Mouse (Mus musculus): ENCODE results near the gene Slc25a45. TPM values are rescaled to one million over a fixed set of nuclear protein-coding genes. Genes with fewer than 3 reads are reported as not detected.

Gene Slc25a45
- 10 to 100 TPM in 1 of 2 experiments, 1 to 10 TPM in 1; 4.9 to 19.0 TPM for total RNA-seq (2021)
- long read RNA-seq, experiment 1, partial matches to known transcripts = 0 of 4 reads
- long read RNA-seq, experiment 1, other reads (novel, unspliced or antisense) = 0 of 4 reads
- long read RNA-seq, experiment 2, transcript Slc25a45-201 (6 exons, 2,480 nt) = major isoform, 21 of 40 reads
- long read RNA-seq, experiment 2, partial matches to known transcripts = 13 of 40 reads
- long read RNA-seq, experiment 2, other reads (novel, unspliced or antisense) = 3 of 40 reads

DNA sequence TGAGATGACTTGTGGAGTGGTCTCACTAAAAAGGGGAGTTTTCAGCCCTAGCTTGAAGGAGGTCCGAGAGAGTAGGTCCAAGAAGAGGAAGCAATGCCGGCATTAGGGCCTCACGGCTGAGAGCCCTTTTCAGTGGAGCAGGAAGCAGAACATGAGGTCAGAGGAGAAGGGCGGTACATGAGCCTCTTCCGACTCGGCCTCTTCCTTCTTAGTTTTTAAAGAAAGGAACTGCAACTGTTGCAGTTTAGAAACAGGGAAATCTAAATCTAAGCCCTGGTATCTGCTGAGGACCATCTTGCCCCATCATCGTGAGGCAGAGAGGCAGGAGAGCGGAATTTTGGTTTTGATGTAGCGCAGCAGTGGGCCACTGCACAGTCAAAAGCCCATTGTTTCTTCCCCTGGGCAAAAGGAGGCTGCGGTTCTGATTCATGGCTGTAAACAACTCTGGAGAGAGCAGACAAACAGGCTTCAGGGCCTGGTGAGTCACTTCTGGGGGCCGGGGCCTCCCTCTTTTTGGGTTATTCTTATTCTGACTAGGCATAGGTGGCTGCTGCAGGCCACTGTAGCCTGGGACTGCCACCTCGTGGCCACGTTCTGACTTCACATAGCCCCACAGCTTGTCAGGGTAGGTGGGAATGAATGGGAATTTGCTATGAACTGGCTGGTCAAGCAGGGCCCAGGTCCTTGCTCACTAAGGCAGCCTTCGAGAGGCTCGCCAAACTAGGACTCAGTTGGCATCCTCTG lies at the start of gene Slc25a45:
Slc25a45 (plus strand) TSS at position 191 of the 744 bp plus-strand sequence.
- peak; percentile 69 to 72 for DNase-seq (ENCODE audit: low spot score in 2 of 2)

DNA sequence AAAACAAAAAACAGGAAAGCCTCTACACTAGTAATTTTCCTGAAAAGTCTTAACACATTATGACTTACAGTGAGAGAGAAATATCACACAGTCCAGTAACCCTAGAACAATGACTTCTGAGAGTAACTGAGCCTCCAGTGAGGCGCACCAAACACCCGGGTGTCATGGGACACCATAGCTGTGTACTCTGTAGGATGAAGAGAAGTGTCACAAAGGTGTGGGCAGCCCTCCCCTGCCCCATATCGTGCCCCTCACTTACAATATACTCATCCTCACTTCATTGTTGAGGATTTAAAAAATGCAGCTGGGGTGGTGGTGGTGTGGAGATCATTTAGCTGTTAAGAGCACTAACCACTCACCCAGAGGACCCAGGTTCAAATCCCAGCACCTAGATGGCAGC lies 49.5 kb upstream of the Slc25a45 start:
- DNase-seq (ENCODE audit: low spot score in 2 of 2) = no peak

DNA sequence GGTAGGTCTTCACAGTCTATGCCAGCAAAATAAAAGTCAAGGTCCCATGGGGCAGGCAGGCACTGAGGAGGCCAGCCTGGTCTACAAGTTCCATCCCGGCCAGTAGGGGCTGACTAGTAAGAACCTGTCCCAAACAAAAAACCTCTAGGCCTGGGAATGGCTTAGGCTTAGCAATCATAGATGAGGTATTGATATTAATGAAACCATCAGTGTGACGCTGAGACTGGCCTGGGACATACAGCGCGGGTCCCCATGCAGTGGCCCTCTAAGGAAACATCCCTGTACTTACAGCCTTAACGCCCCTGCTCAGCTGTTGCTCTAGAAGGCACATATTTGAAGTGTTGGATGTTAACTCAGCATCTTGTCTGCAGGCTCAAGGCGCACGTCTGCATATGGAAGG lies 48.7 kb upstream of the Slc25a45 start:
- DNase-seq (ENCODE audit: low spot score in 2 of 2) = no peak

DNA sequence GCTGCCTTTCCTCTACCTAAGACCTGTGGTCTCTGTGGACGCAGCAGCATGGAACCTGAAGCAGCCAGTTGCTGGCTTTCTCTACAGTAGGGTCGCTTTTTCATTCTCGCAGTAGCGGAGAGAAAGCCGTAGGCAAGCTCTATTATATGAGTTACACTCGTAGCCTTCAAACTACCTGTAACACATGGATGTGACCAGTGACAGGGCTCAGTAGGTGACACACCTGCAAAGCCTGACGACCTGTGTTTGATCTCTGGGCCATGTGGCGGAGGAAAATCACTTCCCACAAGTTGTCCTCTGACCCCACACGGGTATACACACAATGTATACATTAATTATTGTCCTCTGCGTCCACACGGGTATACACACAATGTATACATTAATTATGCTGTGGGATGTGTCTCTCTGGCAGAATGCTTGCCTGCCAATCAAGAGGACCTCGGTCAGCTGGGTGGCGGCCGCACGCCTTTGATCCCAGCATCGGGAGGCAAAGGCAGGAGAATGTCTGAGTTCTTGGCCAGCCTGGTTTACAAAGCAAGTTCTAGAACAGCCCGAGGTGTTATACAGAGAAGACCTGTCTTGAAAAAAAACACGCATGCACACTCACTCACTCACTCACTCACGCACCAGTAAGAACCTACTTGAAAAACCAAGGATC lies 47.5 kb upstream of the Slc25a45 start:
- no peak for DNase-seq (ENCODE audit: low spot score in 2 of 2)

- no peak for DNase-seq (ENCODE audit: low spot score in 2 of 2)
Observed at GRCm38 (mm10) chr19:5830776-5831175, 46.8 kb upstream of the Slc25a45 start.

DNA sequence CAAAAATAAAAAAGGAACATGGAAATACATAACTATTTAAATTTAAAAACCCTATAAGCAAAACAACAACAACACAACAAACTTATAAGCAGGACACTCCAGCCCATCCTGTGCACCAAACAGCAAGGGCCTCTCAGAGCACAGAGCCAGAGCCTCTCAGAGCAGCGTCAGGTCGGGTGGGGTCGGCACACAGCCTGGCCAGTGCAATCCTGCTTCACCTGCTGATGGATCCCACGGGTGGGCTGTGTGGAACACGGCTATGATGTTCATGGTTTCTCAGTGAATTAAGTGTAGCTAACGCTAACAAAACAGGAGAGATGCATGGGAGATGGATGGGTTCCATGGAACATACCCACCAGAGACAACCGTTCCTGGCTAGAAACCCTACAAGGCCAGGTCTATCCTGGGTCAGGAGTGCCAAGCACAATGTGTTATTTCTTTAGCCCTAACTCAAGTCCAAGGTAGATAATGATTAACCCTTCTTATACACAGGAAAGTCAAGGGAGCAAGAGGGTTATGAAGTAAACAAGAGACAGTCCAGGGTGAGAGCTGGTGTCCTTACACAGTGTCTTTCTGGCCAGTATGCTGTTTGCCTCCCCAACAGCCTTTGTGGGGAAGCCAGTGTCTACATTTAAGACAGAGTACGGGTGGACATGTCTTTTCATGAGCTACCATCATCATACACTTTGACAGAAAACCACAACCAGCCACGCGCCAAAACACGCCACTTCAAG lies 46.2 kb upstream of the Slc25a45 start:
- DNase-seq (ENCODE audit: low spot score in 2 of 2) = no peak

- no peak for DNase-seq (ENCODE audit: low spot score in 2 of 2)
Observed at GRCm38 (mm10) chr19:5831958-5832320, 45.7 kb upstream of the Slc25a45 start.

GRCm38 (mm10) chr19:5832326-5832725 lies 45.3 kb upstream of the Slc25a45 start:
- DNase-seq (ENCODE audit: low spot score in 2 of 2) = no peak

DNA sequence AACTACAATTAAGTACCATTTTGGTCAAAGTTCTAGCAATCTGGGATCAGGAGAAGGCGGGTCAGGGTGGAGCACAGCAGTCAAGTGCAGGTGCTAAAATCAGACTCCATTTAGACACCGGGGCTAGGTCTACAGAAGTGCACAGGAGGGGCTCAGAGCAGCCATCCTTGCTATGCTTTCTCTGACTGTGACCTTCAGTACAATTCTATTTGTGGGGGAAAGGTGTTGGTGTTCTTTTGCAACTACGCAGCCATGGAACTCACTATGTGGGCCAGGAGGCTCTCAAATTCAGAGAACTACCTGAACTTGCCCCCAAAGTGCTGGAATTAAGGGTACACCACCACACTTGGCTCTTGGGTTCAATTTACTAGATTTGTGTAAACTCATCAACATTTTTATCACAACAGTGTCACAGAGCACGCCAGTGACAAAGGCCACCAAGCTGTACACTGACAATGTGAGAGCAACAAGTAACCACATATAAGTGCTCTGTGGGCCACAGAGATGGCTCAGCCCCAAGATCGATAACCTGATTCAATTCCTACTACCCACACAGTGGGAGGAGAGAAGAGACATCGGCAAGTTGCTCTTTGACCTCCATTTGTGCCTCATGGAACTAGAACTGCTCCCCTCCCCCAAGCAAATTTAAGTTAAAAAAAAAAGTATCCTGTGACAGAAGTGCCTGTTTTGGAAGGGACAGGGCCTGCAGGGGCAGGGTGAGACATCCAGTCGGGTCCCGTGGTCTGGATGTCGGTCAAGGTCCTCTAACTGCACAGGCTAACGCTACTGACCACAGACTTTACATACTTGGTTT lies 44.1 kb upstream of the Slc25a45 start:
- DNase-seq (ENCODE audit: low spot score in 2 of 2) = peak in 1 of 2 experiments; percentile 17

DNA sequence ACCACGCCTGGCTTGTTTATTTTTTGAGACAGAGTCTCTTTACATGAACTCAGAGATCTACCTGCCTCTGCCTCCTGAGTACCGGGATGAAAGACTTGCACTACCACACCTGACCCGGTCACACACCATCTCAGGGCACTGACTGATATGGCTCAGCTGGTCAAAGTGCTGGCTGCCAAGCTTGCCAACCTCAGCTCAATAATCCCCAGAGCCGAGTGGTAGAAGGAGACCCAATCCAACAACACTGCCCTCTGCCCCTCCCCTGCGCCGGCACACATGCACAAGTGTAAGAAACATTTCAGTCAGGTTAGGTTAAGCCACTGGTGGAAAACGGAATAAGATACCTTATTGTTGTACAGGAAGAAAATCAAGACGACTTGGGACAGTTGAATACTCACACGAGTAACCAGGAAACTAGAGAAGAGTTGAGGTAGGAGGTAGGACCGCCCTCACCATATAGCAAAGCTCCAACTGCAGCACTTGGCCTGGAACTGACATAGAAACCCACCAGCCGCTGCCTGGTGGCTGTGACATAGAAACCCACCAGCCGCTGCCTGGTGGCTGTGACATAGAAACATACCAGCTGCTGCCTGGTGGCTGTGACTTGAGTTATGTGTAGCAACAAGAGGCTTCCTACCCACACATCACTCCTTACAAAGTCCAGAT lies 43.2 kb upstream of the Slc25a45 start:
- DNase-seq (ENCODE audit: low spot score in 2 of 2) = peak in 1 of 2 experiments; percentile 17

- DNase-seq (ENCODE audit: low spot score in 2 of 2) = peak in 1 of 2 experiments; percentile 12
Observed at GRCm38 (mm10) chr19:5835054-5835921, 42.3 kb upstream of the Slc25a45 start.

- peak in 1 of 2 experiments; percentile 14 for DNase-seq (ENCODE audit: low spot score in 2 of 2)
Observed at GRCm38 (mm10) chr19:5835922-5836430, 41.6 kb upstream of the Slc25a45 start.

GRCm38 (mm10) chr19:5836941-5837572 lies 40.6 kb upstream of the Slc25a45 start:
- peak in 1 of 2 experiments; percentile 15 for DNase-seq (ENCODE audit: low spot score in 2 of 2)

GRCm38 (mm10) chr19:5837606-5838005 lies 40.0 kb upstream of the Slc25a45 start:
- DNase-seq (ENCODE audit: low spot score in 2 of 2) = no peak

DNA sequence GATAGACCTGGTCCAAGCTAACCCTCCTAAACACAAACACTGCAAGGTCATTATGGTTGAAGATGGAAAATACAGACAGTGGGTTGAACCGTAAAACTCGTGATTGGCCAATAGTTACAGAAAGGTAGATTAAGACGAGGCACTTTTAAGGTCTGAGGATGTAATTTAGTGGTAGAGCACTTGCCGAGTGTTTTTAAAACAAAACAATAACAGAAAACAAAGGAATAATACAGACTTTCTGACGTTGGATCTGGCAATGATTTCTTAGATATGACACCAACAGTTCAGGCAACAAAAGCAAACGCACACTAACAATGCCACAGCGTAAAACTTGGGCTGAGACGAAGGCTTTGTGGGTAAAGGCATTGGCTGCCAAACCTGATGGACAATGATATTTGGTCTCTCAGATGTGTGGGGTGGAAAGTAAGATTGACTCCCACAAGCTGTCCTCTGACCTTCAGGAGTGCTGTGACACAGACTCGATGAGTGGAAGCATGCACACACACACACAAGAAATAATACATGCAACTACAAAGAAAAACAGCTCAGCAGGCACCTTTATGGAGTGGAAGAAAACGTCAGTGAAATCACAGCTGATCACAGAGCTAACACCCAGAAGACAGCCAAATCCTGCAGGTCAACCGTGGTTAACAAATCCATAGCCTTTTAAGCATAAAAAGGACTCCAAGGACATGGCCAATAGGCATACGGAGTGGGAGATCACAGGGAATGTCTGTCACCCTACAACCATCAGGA lies 39.3 kb upstream of the Slc25a45 start:
- peak in 1 of 2 experiments; percentile 15 for DNase-seq (ENCODE audit: low spot score in 2 of 2)

DNA sequence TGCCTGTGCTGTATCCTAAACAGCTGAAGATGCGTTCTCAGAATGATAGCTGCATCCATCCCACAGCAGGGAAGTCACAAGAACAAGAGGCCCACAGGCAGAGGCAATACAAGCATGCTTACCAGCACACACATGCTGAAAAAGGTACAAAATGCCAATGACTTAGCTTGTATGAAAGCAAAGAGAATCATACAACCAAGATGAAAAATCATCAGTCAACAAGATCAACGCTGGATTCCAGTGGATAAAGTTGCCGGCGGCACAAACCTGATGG lies 38.8 kb upstream of the Slc25a45 start:
- no peak for DNase-seq (ENCODE audit: low spot score in 2 of 2)

- DNase-seq (ENCODE audit: low spot score in 2 of 2) = no peak
Observed at GRCm38 (mm10) chr19:5839317-5840085, 38.1 kb upstream of the Slc25a45 start.

Data from adrenal gland, adult 18-20 months (tissue).